Mouse (Mus musculus): ENCODE measurements around the gene Golga2.

The Golga2 gene

DNA sequence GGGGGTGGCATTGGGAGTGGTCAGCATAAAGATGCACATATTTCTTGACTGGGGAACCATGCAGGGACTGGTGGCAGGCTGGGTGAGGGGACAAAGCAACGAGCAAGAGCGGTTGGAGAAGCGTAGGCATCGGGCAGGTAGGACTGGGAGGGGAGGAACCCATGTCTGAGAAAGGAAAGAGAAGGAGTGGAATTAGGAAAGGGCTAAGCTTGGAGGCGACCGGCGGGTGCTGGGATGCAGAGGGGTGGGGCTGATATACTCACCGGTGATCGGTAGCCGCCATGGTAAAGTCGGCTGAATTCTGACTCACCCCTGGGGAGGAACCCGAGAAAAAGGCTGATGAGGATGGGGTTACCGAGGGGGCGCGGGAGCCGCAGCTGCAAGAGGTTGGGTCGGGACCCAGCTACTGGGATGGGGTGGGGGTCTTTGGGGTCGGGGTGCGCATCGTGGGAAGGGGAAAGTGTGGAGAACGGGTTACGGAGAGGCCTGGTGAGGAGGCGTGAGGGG, at the start of gene Golga2:
Gene Golga2 (plus strand): TSS at position 51 of the 507 bp plus-strand sequence.
- no peak for DNase-seq (ENCODE audit: low spot score)

GRCm38 (mm10) chr2:32237571-32237970, 49.6 kb upstream of the Golga2 start:
- DNase-seq (ENCODE audit: low spot score): no peak

GRCm38 (mm10) chr2:32238708-32239435, 48.3 kb upstream of the Golga2 start:
- DNase-seq (ENCODE audit: low spot score): no peak

DNA sequence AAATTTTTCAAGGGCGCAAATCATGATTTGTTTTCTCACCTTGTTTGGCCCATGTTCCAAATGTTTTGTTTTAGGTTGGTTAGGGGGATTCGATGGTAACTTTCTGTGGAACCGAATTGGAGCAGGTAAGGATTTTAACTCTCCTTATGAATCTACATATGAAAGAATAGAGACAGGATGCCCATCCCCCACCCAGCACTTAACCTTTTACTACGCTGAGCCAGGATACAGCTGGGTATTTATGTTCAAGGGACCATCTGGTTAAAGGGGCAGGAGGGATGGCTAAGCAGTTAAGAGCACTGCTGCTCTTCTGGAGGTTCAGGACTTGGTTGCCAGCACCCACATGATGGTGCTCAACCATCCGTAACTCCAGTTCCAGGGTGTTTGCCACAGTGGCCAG, 46.6 kb upstream of the Golga2 start:
- DNase-seq (ENCODE audit: low spot score): no peak

DNA sequence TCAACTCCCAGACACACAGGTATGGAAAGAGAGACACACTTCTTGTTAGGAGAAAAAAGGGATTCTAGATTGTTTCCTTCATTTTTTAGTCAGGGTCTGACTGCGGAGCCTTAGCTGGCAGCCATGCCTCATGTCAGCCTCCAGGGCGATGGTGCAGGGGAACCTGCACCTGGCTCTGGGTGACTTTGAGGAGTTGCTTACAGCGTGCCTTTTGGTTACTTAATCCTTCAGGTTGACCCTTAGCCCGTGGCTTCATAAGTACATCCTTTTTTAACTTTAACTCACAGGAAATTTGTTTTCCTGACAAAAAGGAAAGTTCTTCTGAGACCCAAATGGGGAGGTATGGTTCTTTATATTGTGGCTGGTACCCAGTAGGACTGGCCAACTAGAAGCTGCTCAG, 44.2 kb upstream of the Golga2 start:
- no peak for DNase-seq (ENCODE audit: low spot score)

GRCm38 (mm10) chr2:32246741-32247140, 40.4 kb upstream of the Golga2 start:
- DNase-seq (ENCODE audit: low spot score): peak; percentile 77

DNA sequence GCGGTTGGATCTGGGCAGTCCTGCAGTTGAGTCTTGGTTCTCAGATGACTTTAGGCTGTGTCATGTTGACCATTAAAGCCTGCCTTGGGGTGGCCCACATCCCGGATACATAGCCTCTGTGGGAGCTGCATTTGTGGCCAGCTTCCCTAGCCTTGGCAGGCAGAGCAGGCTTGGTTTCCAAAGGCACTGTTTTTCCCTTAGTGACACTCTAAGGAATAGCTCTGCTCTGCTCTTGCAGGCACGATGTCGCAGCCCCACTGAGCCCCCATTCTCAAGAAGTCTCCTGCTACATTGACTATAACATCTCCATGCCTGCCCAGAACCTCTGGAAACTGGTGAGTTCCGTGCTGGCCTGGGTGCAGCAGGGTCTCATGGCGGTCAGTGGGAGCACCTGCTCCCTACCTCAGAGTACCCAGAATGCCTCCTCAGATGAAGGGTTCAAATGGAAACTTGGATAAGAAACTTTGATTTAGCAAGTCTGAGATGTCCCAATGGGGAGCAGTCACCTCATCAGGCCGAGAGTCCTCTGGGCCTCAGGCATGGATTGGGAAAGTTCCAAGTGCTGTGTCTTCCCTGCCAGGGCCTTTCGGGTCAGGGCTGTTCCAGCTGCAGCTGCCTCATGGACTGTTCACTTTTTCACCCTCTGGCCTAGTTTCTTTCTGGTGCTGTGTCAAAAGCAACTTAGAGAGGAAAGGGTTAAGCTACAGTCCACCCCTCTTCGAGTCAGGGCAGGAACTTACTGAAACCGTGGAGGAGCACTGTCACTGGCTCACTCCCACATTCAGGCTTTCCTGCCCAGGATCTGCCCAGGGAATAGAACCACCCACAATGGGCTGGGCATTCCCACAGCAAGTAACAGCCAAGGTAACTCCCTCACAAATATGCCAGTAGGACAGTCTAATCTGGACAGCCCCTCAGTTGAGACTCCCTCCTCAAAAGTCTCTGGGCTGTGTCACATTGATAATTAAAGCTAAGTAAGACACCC, 38.5 kb upstream of the Golga2 start:
- no peak for DNase-seq (ENCODE audit: low spot score)

- no peak for DNase-seq (ENCODE audit: low spot score)
Observed at GRCm38 (mm10) chr2:32251791-32252527, 35.2 kb upstream of the Golga2 start.

DNA sequence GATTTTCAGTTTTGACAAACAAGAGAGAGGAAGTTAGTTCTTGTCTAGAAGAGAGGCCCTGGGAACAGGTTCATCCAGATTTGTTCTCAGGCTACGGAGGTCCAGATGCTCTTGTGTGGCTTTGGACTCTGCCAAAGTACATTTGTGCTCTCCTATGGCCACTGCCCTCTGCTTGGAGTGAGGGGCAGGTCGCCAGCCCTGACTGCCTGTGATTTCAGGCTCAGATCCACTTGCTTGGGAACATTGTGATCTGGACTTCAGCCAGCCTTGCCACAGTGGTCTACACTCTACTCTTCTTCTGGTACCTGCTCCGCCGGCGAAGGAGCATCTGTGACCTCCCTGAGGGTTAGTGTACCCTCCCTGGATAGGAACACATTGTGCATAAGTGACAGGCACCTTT, 34.5 kb upstream of the Golga2 start:
- DNase-seq (ENCODE audit: low spot score): peak; percentile 51

DNA sequence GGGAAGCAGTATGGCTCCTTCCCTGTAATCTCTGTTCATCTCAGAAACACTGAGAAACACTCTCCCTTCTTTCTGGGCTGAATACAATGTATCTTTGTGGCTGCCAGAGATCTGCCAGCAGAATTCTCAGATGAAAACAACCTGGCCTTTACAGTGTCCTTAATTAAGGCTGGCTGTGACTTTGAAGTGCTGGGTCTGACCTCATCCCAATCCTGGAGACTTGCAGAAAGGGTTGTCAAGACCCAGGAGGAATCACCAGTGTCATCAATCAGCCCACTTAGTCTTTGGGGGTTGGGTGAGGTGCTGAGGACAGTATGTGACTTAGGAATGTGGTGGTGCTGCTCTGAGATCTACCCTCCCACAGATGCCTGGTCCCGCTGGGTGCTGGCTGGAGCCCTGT, 33.8 kb upstream of the Golga2 start:
- DNase-seq (ENCODE audit: low spot score): no peak

DNA sequence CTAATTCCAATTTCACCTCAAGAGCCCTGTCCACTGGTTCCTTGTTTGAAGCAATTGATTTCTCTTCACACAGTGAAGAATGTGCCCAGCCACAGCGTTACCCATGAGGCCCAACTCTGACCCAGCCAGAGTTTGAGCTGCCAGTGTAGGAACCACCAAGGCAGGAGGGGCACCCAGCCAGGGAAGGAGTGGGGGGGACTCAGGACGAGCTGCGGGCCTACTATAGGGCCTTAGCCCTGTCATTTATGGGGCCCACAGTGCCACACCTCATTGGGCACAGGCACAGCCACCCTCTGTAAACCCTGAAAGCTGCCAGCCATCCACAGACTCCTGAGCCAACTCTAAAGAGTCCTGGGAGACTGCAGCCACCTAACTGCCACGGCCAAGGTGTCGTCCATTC, 32.6 kb upstream of the Golga2 start:
- no peak for DNase-seq (ENCODE audit: low spot score)

GRCm38 (mm10) chr2:32256273-32256672, 30.9 kb upstream of the Golga2 start:
- no peak for DNase-seq (ENCODE audit: low spot score)

GRCm38 (mm10) chr2:32258887-32259533, 28.2 kb upstream of the Golga2 start:
- DNase-seq (ENCODE audit: low spot score): no peak

- peak; percentile 88 for DNase-seq (ENCODE audit: low spot score)
Observed at GRCm38 (mm10) chr2:32259657-32260417, 27.3 kb upstream of the Golga2 start, which contains the start of gene Uck1. Uck1 (minus strand) TSS chr2:32260159.

- no peak for DNase-seq (ENCODE audit: low spot score)
Observed at GRCm38 (mm10) chr2:32260635-32261034, 26.5 kb upstream of the Golga2 start.

DNA sequence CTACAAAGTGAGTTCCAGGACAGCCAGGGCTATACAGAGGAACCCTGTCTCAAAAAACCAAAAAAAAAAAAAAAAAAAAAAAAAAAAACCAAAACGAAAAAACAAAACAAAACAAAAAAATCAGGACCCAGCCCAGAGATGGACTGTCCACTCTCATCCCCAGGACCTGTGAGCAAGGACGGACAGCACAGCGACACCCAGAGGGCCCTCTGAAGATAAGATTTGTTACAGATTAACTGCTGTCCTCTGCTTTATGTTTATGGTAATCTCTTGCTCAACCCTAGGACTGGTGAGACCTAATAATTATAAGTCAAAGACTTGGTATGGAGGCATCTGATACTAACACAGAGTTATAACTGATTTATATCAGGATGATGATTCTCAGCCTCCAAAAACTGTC, 11.4 kb upstream of the Golga2 start:
- DNase-seq (ENCODE audit: low spot score): no peak

DNA sequence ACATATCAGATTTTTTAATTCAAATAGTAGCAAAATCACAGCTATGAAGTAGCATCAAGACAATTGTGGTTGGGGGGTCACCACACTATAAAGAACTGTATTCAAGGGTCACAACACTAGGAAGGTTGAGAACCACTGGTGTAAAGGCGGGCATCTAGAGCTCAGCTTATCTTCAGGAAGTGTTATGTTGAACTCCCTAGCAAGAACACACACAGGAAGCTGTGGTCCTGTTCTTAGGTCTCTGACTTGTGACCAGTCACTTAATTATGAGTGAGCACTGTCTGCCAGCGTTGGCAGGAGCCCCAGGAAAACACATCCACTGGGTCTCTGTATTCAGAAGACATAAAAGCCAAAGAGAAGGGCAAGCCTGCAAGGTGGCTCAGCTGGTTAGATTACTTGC, 4.9 kb upstream of the Golga2 start:
- DNase-seq (ENCODE audit: low spot score): no peak

DNA sequence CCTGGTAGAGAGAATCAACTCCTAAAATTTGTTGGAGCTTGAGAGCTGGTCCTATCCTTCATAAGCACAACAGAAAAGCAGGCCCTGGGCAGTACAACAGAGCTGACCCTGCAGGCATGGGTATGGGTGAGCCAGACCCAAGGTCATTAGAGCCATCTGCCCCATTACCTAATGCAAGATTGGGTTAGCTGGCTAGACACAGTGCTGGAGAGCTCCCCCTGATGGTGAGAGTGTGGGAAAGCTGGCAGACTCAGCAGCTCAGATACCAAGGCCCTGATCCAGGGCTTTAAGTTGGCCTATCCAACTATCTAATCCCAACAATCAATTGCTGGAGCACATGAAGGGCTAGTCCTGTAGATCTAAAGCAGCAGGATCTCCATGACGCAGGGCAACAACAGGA, 4.5 kb upstream of the Golga2 start:
- peak; percentile 62 for DNase-seq (ENCODE audit: low spot score)

GRCm38 (mm10) chr2:32283986-32284385, 3.2 kb upstream of the Golga2 start:
- no peak for DNase-seq (ENCODE audit: low spot score)

- peak; percentile 98 for DNase-seq (ENCODE audit: low spot score)
Observed at GRCm38 (mm10) chr2:32287923-32288367, 761 bp downstream of the Golga2 start, which contains the start of gene Swi5. Swi5 (minus strand) TSS chr2:32288075.

Measured in ovary, postnatal 36 days (tissue).